Mouse (Mus musculus): ENCODE measurements around the gene Lrp5.
"Not testable (repeated sequence)": the region's sequence is repeated elsewhere in the genome, so short reads cannot be mapped to it uniquely, and the experiment has no call there.

DNA sequence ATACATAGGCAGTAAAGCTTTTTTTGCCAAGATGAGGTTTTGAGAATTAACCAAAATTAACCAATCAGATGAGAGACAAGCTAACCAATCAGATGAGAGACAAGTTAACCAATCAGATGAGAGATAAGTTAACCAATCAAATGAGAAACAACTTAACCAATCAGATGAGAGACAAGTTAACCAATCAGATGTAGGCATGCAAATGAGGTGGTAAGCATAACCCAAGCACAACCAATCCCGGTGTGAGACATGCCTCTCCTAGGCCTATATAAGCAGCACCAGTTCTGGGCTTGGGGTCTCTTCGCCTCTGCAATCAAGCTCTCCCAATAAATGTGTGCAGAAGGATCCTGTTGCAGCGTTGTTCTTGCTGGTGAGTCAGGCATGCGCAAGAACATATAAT is 29.3 kb downstream of the Lrp5 start:
- not testable (repeated sequence) for TF ChIP-seq CTCF (IDR thresholded peaks at IDR 0.05; ENCODE audit: low read depth, low read length); POLR2A (IDR thresholded peaks at IDR 0.05; ENCODE audit: borderline replicate concordance, low read depth, low read length)
